Mouse (Mus musculus): ENCODE results near the gene Banp. TPM values are rescaled to one million over a fixed set of nuclear protein-coding genes. Genes with fewer than 3 reads are reported as not detected.

Banp gene
- total RNA-seq (2023): 81.0 TPM

DNA sequence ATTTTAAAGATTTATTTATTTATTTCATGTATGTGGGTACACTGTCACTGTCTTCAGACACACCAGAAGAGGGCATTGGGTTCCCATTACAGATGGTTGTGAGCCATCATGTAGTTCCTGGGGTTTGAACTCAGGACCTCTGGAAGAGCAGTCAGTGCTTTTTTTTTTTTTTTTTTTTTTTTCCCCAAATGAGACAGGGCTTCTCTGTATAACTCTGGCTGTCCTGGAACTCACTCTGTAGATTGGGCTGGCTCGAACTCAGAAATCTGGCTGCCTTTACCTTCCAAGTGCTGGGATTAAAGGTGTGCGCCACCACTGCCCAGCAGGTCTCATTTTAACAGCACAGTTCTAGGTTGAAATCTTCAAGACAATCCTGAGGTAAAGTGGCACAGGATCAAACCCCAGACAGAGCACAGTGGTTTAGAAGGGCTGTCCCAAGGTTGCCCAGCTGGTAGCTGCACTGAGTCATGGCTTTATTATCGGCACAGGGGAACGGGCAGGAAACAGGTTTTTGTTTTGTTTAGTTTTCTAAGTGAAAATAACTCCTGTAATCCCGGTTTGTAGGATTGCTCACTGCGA lies at the start of gene Banp:
Gene Banp (plus strand): TSS at position 529 of the 579 bp plus-strand sequence.

DNA sequence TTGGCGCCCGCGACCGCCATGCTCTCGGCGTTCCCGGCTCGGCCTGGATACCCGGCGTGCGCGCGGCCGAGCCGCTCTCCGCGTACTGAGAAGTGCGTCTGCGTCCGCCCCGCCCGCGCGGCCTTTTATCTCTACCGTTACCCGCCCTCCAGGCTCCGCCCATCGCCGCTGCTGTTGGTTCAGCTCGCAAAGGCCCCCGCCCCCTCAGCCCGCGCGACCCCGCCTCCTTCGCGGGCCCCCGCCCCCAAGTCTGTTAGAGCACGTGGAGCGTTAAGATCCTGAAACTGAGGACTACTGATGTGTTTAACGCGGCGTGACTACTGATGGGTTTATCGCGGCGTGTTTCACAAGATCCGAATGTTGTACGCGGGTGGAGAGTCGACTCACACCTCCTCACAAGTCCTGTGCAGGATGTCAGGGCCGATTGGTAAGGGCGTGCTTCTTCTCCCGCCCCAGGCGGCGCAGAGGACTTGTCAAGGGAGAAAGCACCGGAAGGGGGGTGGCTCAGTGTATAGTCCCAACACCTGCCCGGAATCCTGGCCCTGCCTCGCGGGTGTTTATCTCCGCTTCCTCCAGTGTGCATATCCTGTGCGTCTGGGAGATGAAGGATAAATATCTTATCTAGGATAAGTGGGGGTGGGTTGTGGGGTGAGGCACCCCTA lies 41.8 kb upstream of the Banp start, which contains the start of gene Slc7a5:
Gene Slc7a5 (minus strand): TSS at position 108 of the 662 bp plus-strand sequence.

DNA sequence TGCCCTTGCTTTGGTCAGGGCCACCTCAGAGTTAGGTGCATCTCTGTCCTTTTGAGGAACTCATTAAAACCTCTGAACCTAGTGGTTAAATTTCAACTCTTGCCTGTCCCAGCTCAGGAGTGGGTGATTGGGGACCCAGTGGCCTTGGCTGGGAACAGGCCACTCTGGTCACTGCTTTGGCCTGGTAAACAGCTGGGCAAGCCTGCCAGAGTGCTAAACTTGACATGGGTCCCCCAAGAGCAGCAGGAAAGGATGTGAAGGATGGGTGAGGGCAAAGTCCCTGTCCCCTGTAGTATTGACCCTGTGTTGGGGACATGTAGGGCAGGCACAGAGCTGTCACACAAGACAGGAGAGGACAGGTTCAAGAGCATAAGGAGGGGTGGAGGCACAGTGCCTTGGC lies 4.7 kb upstream of the Banp start, which contains the start of gene Car5a:
Gene Car5a (minus strand): TSS at position 74 of the 400 bp plus-strand sequence.

Other genes starting within 250 kb of the Banp start
- not detected for gene Jph3, start 220.1 kb upstream of the Banp start, total RNA-seq (2023)
- 42.8 TPM for gene Klhdc4, start 120.2 kb upstream of the Banp start, total RNA-seq (2023)
- gene Slc7a5, start 42.1 kb upstream of the Banp start, total RNA-seq (2023): 54.0 TPM
- not detected for gene Car5a, start 4.8 kb upstream of the Banp start, total RNA-seq (2023)